Mouse (Mus musculus) embryonic fibroblast, embryonic 13.5 days (primary cell): Measurements from ENCODE around the gene Fermt1. TPM values are rescaled to one million over a fixed set of nuclear protein-coding genes. Genes with fewer than 3 reads are reported as not detected.

ENCODE experiments used
- H3K27ac ChIP-seq: 2 replicates; pipeline ENCODE4 v1.5.1; 2012; ENCODE audit warnings: low read length, control low read depth, inconsistent platforms; ENCODE audit not compliant: insufficient read depth
- H3K4me1 ChIP-seq: 2 replicates; pipeline ENCODE4 v1.6.1; 2011; ENCODE audit warnings: low read length; ENCODE audit not compliant: control insufficient read depth, insufficient read depth
- H3K4me3 ChIP-seq: 2 replicates; pipeline ENCODE4 v1.5.1; 2011; ENCODE audit warnings: mild to moderate bottlenecking, control low read depth, low read length; ENCODE audit not compliant: insufficient read depth
- CTCF ChIP-seq: IDR thresholded peaks from 2 replicates; pipeline ENCODE4 v1.5.1; 2011; ENCODE audit warnings: mild to moderate bottlenecking, control low read depth, low read length, moderate library complexity, borderline replicate concordance; ENCODE audit not compliant: insufficient read depth
- POLR2A ChIP-seq: IDR thresholded peaks from 2 replicates; pipeline ENCODE4 v1.6.1; 2011; ENCODE audit warnings: low read depth, mild to moderate bottlenecking, control low read depth, low read length, moderate library complexity
- polyA plus RNA-seq: library from polyadenylated mRNA; stranded (reverse); fragments of >200 nt; gene quantifications from 2 replicates; pipeline ENCODE4 v1.2.4, GENCODE M21; 2011; ENCODE audit warnings: low read depth; ENCODE audit not compliant: missing spikeins, insufficient read length

Gene Fermt1
- polyA plus RNA-seq, 1 experiment, result not detected

DNA sequence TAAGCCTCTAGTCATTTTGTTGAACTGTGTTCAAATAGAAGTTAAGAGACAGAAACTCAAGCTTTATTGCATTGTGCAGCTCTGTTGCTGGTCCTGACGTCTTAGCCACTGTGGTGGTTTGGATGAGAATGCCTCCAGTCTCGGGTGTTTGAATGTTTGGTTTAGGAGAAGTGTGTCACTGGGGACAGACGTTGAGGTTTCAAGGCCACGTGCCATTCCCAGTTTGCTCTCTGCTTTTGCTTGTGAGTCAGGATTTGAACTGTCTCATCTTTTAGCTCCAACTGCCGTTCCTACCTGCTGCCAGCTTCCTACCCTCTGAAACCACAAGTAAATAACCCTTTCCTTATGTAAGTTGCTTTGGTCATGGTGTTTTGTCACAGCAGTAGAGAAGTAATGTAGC, 78.2 kb downstream of the Fermt1 start:
- TF ChIP-seq POLR2A, result no peak
- TF ChIP-seq CTCF, result no peak
- Histone ChIP-seq H3K4me1 (no peaks in the 10 kb centered on the region), H3K4me3 (no peak overlapping the region), H3K27ac (no peak overlapping the region)

DNA sequence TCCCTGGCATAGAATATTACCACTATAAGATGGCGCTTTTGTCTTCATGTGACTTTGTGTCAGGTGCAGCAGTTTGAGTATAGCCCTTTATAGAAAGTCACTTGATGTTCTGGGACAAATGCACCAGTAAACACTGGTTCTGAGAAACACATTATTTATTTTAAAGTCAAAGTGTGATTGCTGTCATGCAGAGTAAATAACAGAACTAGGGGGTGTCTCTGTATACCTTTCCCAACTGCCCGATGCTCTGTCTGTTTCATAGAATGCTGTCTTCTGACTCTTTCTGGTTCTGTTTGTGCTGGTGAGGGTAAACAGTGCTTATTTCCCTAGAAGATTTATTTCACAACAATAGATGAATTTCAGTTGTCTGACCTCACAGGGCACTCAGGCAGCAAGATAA, 82.4 kb downstream of the Fermt1 start:
- Histone ChIP-seq H3K4me1 (peaks cover 2% of the 10 kb centered on the region; the same call in 1 of the 2 replicates), H3K27ac (no peak overlapping the region), H3K4me3 (no peak overlapping the region)
- TF ChIP-seq CTCF (no peak), POLR2A (no peak)

DNA sequence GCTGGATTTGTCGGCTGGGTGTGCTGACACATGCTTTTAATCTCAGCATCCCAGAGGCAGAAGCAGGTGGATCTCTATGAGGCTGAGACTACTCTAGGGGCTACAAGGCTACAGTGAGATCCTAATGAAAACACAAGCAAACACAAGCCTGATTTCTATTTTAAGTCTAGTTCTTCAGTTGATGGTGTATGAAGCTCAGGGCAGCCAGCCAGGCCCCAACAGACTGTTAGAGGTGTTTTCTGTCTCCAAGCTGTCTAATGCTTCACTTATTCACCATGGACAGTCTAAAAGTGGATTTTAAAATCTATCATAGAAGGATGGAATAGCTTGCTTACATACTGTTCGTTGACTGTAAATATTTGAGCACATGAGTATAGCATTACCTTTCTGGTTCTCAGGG, 84.2 kb downstream of the Fermt1 start:
- no peak overlapping the region for H3K4me3 ChIP-seq
- no peak for TF ChIP-seq CTCF
- no peak for TF ChIP-seq POLR2A
- H3K4me1 ChIP-seq, result peaks cover 2% of the 10 kb centered on the region; the same call in 1 of the 2 replicates
- H3K27ac ChIP-seq, result no peak overlapping the region

DNA sequence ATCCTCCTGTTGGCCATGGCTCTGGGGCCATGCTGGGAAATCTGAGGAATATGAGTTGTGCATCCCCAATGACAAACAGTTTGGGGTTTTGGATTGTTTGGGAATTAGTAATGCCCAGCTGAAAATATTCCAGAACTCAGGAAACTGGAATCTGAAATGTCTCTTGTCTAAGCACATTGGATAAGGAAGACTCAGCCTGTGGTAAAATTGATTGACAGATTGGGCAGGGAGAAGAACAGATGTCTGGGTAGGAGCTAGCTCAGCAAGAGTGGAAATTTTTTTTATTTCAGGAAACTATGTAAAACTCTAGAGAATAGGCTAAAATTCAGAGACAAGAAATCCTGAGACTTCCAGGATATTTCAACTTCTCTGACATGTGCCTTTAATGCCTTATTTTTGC, 85.3 kb downstream of the Fermt1 start:
- Histone ChIP-seq H3K4me1 (peaks cover 2% of the 10 kb centered on the region; the same call in 1 of the 2 replicates), H3K27ac (no peak overlapping the region), H3K4me3 (no peak overlapping the region)
- TF ChIP-seq CTCF (no peak), POLR2A (no peak)

DNA sequence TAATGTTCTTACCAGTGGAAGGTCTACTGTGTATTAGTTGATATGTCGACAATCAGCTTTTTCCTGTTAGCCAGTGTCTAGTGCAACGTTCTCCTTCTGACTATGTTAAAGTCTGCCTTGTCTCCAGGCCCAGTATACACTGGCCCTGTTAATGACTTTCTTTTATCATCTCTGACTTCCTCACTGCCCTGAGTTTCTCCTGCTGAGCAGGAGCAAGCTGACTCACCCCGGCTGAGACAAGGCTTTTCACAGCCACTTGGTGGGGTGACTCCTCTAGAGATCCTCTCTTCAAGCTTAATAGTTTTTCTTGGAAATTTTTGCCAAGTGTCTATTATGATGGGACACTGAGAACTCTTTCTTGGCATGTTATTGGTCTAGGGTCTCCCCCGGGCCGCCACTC, 89.4 kb downstream of the Fermt1 start:
- Histone ChIP-seq H3K27ac (no peak overlapping the region), H3K4me3 (no peak overlapping the region), H3K4me1 (peaks cover 2% of the 10 kb centered on the region; the same call in 1 of the 2 replicates)
- TF ChIP-seq CTCF (no peak), POLR2A (no peak)

Other genes with a start within 250 kb of the Fermt1 start
- not detected in 2 replicates for gene Chgb, start 164.6 kb downstream of the Fermt1 start, polyA plus RNA-seq
- gene Trmt6, start 129.9 kb downstream of the Fermt1 start, polyA plus RNA-seq, result 27.5 and 33.9 TPM in 2 replicates
- 7.0 and 8.6 TPM in 2 replicates for gene Mcm8, start 129.8 kb downstream of the Fermt1 start, polyA plus RNA-seq
- gene Crls1, start 99.2 kb downstream of the Fermt1 start, polyA plus RNA-seq, result 53.2 and 60.4 TPM in 2 replicates
- 0.83 TPM in 1 of 2 replicates, not detected in the other for gene Lrrn4, start 65.0 kb downstream of the Fermt1 start, polyA plus RNA-seq